Mouse (Mus musculus): ENCODE measurements at regions not wholly inside any gene's neighbourhood (a gene's known extent, or its start where the extent isn't known, plus 50 kb on each side); places are given as distances from the start of the nearest gene placed in this dataset.

DNA sequence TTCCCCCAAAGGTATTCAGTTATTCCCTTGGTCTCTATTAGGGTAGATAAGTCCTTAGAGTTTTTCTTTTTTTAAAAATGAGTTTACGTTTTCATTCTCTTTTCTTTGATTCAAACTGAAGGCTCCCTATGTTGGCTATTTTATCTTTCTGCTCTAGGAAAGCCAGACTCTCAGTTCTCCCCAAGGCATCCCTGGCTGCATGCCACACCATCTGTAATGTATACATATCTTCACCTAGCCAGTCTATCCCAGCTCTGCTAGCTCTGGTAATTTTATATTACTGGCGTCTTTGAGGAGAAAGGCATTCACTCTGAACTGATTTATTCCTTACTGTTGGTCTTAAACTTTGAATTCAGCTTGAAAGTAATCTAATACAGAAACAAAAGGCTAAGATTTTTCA, 65.2 kb upstream of the Cabcoco1 start:
- no peak for DNase-seq (ENCODE audit: low spot score)

DNA sequence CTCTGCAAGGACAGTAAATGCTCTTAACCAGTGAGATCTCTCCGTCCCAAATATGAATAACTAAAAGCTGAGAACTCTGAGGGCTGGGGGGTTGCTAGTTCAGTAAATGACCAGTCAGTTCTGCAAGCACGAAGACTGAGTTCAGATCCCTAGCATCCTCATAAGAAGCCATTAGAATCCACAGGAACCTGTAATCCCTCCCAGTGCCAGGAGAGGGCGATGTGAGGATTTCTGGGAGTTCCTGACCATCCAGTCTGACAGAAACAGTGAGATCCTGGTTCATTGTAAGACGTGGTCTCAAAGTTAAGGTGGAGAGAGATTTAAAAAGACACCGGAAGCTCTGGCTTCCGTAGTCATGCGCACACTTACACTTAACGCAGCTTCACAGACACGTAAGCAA, 70.2 kb upstream of the Cabcoco1 start:
- peak; percentile 6 for DNase-seq (ENCODE audit: low spot score)

DNA sequence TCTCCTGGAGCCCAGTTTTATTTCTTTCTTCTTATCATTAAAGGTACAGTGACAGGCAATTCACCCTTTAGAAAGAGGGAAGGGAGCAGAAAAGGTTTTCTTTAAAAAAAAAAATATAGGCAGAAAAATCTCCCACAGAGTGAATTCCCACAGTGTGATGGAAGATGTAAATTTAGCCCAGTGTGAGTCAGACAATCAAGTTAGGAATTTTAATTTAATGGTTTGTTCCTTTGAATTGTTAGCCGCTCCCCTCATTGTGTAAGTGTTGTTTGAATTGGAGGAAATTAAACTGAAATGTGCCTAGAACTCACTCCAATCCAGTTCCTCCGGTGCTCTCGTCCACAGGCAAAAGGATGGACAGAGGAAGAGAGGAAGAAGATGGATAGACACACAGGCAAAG, 71.0 kb upstream of the Cabcoco1 start:
- no peak for DNase-seq (ENCODE audit: low spot score)

DNA sequence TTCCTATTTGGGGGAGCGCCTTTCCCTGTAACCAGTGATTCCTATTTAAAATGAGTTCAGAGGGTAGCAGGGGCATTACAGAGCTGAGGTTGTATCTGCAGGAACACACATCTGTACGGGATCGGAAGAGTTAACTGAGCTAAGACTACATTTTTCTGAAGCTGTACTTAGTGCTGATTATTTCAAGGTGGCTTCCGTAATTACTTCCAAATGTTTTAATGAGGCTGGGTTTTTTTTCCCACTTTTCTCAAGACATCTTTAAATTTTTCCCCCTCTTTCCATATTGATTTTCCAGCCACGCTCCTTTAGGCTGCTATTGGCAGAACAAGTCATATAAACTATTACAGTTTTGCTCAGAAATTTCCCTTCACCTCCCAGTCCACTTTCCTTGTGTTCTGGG, 82.1 kb upstream of the Cabcoco1 start:
- no peak for DNase-seq (ENCODE audit: low spot score)

DNA sequence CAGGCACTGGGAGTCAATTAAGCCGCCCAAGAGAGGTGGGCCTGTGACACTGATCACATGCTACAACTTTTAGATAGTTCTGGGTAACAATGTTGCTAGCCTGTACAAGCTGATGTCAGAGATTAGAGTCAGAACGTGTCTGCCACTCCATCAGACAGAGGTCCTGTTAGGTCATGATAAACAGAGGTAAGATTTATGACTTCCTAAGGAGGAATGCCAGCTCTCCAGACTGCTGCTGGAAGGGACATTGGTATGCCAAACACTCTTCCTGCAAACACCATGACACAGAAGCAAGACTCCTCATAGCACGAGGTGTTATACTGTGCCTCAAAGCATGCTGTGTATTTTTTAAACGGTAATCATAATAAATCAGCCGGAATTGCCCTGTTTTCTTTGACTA, 83.6 kb upstream of the Cabcoco1 start:
- DNase-seq (ENCODE audit: low spot score): no peak

DNA sequence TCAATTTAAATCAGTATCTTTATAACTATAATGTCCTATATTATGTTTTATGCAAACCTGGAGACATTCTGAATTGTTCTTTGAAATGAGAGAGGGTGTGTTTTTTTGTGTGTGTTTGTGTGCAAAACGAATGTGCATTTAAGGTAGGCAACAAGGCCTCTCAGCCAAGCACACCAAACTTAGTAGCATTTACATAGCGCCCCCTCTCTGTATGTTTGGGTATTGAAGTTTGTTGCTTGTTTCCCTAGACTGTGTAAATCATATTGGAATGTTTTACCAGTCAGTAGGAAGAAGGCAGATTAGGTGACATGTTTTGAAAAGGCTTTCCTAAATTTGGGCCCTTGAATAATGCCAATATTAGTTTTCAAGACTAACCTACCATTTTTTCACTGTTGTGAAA, 84.1 kb upstream of the Cabcoco1 start:
- DNase-seq (ENCODE audit: low spot score): no peak

DNA sequence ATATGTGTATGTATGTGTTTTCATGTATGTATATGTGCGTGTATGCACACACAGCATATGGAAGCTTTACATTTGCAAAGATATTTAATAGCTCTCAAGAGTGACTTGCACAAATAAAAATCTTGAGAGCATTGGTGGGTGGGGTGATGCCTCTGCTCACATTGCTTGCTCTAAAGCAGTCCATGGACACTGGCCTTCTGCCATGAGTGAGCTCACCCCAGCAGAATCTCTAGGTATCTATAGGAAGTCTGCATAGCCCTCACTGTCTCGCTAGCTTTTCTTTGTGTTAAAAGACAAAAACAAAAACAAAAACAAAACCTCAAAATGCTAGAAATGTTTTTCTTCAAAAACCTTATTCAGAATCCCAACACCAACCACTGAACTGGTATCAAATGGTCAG, 87.8 kb upstream of the Cabcoco1 start:
- DNase-seq (ENCODE audit: low spot score): no peak

DNA sequence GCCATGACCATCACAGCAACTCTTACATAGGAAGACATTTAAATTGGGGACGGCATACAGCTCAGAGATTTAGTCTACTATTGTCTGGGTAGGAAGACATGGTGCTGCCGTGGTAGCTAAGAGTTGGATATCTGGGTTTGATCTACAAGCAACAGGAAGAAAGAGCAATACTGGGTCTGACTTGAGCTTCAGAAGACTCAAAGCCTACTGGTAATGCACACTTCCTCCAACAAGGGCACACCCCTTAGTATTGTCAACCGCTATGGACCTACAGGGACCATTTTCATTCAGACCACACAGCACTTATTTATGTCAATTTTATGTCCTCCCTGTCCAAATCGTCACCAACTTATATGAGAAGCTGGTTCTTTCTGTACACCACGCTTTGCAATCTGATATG, 90.3 kb upstream of the Tmem26 start:
- DNase-seq (ENCODE audit: low spot score): no peak

DNA sequence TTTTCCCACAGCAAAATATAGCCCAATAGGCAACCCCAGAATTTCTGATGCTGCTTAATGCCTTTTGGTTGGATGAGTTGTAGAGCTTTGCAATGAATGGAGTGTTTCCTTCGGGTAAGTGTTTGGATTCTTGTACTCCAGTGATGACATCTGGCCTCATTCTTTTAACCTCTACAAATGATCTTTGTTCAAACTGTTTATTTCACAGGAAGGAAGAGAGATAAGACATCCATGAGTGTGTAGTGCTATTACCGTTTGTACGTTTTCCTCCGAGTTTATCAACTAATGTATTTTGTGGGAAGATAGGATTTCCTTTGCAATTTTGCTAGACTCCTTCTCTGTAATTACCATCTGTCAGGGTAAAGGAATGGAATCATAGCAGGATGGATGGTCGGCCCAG, 70.7 kb upstream of the Tmem26 start:
- DNase-seq (ENCODE audit: low spot score): no peak

DNA sequence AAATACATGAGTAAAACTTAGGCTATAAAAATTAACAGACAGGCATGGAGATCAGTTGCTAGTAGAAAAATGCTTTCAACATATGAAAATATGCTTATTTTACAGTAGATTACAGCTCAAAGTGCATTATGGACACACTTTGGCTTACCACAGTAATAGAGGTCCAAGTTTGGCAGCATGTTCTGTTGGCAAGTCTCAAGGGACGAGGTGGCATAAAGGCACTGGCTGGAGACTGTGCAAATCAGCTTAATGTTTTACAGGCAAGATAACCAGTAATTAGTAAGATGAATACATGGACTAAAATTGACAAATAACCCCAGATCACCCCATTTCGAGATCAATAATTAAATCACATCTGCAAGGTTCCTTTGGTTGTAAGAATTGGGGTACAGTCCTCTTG, 68.0 kb upstream of the Tmem26 start:
- DNase-seq (ENCODE audit: low spot score): no peak

DNA sequence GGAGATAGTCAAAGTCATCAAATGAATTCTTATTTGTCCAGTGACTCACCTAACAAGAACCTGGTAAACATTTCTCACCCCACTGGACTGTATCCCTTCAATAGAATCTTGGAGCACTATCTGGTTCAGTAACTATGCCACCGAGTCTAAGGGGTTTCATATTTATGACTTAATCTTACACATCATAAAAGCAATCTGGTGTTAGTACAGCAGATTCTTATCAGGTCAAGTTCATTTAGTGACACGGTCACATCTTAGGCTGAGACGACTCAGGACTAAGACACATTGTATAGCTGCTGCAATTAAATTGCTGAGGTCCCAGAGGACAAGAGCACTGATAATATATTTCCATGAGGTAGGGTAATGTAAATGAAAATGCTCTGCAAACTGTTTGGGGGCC, 57.4 kb upstream of the Tmem26 start:
- DNase-seq (ENCODE audit: low spot score): no peak

DNA sequence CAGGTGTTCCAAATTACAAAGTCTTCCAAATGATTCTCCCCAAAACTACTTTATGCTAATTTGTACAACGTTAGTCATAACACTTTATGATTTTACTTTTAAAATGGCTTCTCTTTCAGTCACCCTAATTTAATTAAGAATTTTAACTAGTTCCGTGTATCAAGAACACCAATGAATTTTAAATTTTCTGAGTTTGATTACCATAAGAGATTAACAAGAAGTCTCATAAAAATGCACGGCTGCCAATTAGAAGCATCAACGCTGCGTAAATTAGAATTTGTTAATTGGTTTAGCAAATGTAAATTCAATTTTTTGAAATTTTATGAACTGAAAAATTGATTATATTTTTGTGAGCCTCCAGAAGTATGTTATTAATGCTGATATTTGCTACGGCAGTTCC, 54.1 kb upstream of the Tmem26 start:
- DNase-seq (ENCODE audit: low spot score): no peak

DNA sequence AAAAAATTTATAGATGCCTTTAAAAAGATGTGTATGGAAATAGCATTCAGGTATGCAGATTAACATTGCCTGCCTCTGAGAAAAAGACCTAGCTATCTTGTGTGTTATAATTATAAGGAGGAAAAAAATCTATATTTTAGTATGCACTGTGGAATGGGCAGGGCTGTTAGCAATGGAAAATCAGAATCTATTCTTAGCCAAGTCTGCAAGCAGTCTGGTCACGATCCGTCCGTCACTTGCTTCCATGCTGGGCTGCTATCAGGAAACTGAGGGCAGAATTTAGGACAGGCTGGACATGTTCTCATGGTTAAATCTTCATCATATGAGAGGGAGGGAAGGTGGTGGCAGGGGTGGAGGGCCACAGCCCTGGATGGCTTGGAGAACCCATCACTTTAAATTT, 53.5 kb upstream of the Tmem26 start:
- DNase-seq (ENCODE audit: low spot score): no peak

DNA sequence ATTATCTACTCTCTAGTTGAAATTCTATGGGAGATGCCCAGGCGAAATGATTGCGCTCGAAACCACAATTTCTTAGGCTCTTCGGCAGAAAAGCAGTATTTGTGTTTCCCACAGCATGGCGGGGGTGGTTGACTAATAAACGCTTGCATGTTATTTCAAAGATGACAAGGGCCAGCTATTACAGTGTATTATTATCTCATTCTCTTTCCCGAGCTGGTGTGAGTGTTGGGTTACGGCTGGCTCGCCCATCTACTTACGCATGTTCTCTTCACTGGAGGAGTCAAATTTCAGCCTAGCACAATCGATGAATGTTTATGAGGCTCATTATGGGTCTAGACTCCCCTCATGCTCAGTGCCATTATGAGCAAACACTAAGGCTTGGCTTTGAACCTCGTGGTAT, 51.2 kb upstream of the Tmem26 start:
- no peak for DNase-seq (ENCODE audit: low spot score)

DNA sequence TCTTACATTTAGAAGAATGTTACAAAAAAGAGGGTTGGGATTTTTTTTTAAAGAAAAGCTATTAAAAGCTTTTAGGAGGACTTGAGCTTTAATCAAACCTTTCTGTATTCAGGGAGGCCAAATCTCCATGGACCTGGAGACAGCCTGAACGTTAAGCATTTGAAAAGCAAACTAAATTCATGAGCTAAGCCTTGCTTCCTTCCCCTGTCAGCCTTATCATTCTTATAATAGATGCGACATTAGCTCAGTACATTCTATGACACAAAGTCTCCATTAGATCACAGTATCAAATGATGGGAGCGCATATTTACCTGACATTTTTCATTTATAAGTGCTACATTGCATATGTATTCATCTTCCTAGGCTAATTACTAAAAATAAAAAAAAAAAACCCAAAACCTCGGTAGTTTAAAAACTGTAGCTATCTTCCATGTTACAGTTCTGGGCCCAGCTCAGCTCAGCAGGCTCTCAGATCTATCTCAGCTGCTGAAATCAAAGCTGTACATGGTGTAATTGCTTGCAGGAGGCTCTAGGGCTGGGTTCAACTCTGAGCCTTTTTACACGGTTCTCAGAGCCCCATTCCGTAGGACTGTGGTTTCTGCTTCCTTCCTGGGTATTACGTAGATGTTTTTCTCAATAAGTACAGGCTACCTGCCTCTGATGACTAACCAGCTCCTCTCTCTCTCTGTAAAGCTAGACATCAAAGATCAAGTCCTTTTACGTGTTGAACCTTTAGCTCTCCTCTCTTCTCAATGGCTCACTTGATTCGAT, 50.2 kb upstream of the Tmem26 start:
- no peak for DNase-seq (ENCODE audit: low spot score)

Measured in urinary bladder, postnatal 25 days (tissue).